Mouse (Mus musculus) limb, embryonic 11.5 days (tissue): ENCODE measurements around the gene Tdgf1. TPM values are rescaled to one million over a fixed set of nuclear protein-coding genes. Genes with fewer than 3 reads are reported as not detected.

Source experiments
- ATAC-seq: fragments of 200-750 bp; cut with Nextera tagmentation; 2 replicates; pipeline ENCODE4 v1.8.0; 2017; ENCODE audit warnings: low read depth; ENCODE audit not compliant: insufficient number of reproducible peaks, low FRiP score, low TSS enrichment
- DNase-seq: peaks from one replicate; pipeline ENCODE4 v3.0.0-alpha.2; 2015; ENCODE audit warnings: low spot score
- H3K27ac ChIP-seq: fragments of 300-500 bp; sonication (generic); replicated peaks from 2 replicates; pipeline ENCODE4 v1.5.1; 2014; ENCODE audit warnings: low read depth, mild to moderate bottlenecking, low read length
- H3K27me3 ChIP-seq: fragments of 300-500 bp; sonication (generic); 2 replicates; pipeline ENCODE4 v1.6.1; 2014; ENCODE audit warnings: mild to moderate bottlenecking, low read length, mixed read lengths; ENCODE audit not compliant: control insufficient read depth, insufficient read depth
- H3K36me3 ChIP-seq: fragments of 300-500 bp; sonication (generic); 2 replicates; pipeline ENCODE4 v1.6.1; 2014; ENCODE audit warnings: mild to moderate bottlenecking, low read length, moderate library complexity, mixed read lengths; ENCODE audit not compliant: control insufficient read depth, insufficient read depth
- H3K4me1 ChIP-seq: fragments of 300-500 bp; sonication (generic); 2 replicates; pipeline ENCODE4 v1.6.1; 2014; ENCODE audit warnings: low read length, mixed read lengths; ENCODE audit not compliant: control insufficient read depth, insufficient read depth
- H3K4me2 ChIP-seq: fragments of 300-500 bp; sonication (generic); 2 replicates; pipeline ENCODE4 v1.6.1; 2014; ENCODE audit warnings: low read depth, mild to moderate bottlenecking, moderate library complexity; ENCODE audit not compliant: severe bottlenecking
- H3K4me3 ChIP-seq: fragments of 300-500 bp; sonication (generic); 2 replicates; pipeline ENCODE4 v1.5.1; 2014; ENCODE audit warnings: low read depth, low read length
- H3K9ac ChIP-seq: fragments of 300-500 bp; sonication (generic); 2 replicates; pipeline ENCODE4 v1.6.1; 2014; ENCODE audit warnings: mild to moderate bottlenecking, low read length
- H3K9me3 ChIP-seq: fragments of 300-500 bp; sonication (generic); 2 replicates; pipeline ENCODE4 v1.6.1; 2016; ENCODE audit warnings: low read length; ENCODE audit not compliant: control insufficient read depth
- WGBS: fragments of 180-500 bp; shearing (Covaris S2); extraction: QIAGEN DNeasy Blood & Tissue Kit; methylation state at CpG from one replicate; pipeline ENCODE4 v1.1.7; 2014; 5-methylcytosine and 5-hydroxymethylcytosine counted together
- polyA plus RNA-seq: library from polyadenylated mRNA; unstranded; fragments of >200 nt; fragmentation: Nextera tagmentation; extraction: Ambion mirVana; gene quantifications from 2 replicates; pipeline ENCODE4 v1.2.1, GENCODE M21; 2014

Tdgf1 gene
- polyA plus RNA-seq, 1 experiment from 2014 or later = not detected

- H3K4me3 ChIP-seq = no peak overlapping the region
- H3K27me3 ChIP-seq = no peaks in the 10 kb centered on the region
- H3K4me2 ChIP-seq = no peak overlapping the region
- H3K4me1 ChIP-seq = no peaks in the 10 kb centered on the region
- no peak overlapping the region for H3K27ac ChIP-seq
- no peaks in the 10 kb centered on the region for H3K36me3 ChIP-seq
- no peak for ATAC-seq
- no peak overlapping the region for H3K9ac ChIP-seq
- no peak for DNase-seq
- H3K9me3 ChIP-seq = no peaks in the 10 kb centered on the region
- 89% methylated on average over 13 of the region's 13 CpGs for WGBS
Observed at GRCm38 (mm10) chr9:110960230-110961149, 14.5 kb upstream of the Tdgf1 start.

DNA sequence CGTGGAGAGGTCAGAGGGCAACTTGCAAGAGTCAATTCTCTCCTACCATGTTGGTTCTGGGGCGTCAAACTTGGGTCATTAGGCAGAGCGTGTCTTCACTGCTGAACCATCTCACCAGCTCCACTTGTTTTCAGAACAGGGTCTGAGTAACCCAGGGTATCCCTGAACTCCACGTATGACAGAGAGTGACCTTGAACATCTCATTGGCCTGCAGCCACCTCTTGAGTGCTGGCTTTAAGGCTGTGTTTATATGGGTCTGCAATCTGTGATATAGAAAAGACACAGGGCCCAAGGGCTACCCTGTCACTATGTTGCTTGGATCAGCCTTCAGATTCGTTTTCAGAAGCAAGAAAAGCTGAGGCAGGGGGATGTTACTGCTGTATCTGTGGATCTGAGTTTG lies 13.7 kb upstream of the Tdgf1 start:
- H3K36me3 ChIP-seq = no peaks in the 10 kb centered on the region
- WGBS = 85% methylated on average over 5 of the region's 5 CpGs
- no peak overlapping the region for H3K9ac ChIP-seq
- no peak overlapping the region for H3K27ac ChIP-seq
- H3K4me2 ChIP-seq = no peak overlapping the region; the same call in 1 of the 2 replicates
- H3K4me1 ChIP-seq = no peaks in the 10 kb centered on the region
- 0 out of 2 replicates have a peak, but pooled peaks cover 6% of the 10 kb centered on the region for H3K27me3 ChIP-seq
- no peak overlapping the region for H3K4me3 ChIP-seq
- H3K9me3 ChIP-seq = no peaks in the 10 kb centered on the region
- no peak for ATAC-seq
- no peak for DNase-seq

DNA sequence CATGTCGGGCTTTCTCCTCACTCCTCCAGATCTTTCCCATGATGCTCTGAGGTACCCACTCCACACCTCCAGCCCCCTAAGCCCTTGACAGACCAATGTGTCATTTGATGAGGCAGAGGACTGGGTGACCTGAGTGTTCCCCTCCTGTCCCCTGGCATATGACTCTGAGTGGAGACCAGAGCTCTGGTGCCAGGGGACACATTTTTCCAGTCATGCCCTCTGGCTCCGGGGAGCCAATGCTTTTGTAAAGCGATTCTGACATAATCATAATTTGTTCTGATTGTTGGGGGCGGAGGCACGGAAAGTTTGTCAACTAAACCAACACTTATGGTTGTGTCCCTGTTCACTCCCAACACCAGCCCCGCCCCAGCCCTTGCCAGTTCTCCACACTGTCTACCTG lies 10.0 kb upstream of the Tdgf1 start:
- WGBS = 85% methylated on average over 6 of the region's 6 CpGs
- no peak overlapping the region for H3K4me3 ChIP-seq
- ATAC-seq = no peak
- no peaks in the 10 kb centered on the region for H3K9me3 ChIP-seq
- H3K4me2 ChIP-seq = no peak overlapping the region
- no peaks in the 10 kb centered on the region for H3K36me3 ChIP-seq
- no peak overlapping the region for H3K9ac ChIP-seq
- DNase-seq = no peak
- no peaks in the 10 kb centered on the region for H3K4me1 ChIP-seq
- peaks cover 16% of the 10 kb centered on the region for H3K27me3 ChIP-seq
- H3K27ac ChIP-seq = no peak overlapping the region

- WGBS = 57% methylated on average over 2 of the region's 2 CpGs
- H3K9me3 ChIP-seq = no peaks in the 10 kb centered on the region
Observed at GRCm38 (mm10) chr9:110954681-110955445, 8.9 kb upstream of the Tdgf1 start.

DNA sequence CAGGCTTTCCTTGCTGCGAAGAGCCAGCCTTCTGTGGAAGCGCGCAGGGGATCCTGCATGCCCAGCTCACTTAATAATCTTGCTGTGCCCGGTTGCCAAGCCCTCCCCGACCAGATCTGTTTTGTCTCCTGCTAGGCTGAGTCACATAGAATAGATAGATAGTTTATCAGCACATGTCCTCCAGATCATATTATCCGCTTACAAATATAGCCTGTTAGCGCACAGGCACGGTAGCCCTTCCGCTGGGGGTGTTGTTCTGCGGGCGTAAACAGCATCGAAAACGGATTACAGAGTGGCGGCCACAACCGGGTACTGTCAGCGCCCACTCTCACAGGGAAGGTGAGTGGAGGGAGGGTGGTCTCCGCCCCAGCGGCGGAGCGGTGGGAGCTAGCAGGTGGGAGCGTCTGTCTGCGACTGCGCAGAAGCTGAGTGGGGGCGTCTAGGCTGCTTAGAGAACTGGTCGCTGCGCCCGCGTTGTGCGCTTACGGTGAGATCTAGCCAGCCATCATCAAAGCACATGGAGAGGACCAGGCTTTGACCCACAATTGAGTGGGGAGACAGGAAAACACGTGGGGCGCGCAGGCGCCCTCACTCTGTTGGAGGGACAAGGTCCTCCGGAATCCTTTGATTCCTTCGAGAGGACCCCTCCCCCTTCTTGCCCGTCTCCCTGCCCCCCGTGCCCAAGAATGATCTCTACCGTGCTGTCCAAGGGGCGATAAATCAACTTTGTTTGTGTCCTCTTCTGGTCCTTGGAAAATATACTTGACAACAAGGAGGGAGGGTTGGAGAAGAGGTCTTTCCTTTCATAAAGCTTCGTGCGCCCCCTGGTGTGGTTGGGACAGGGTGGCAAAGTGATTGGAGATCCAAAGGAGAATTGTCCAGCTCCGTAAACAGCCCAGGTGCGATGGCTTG lies 7.8 kb upstream of the Tdgf1 start:
- H3K4me2 ChIP-seq = peak overlapping the region; percentile 70
- peak; percentile 81 for DNase-seq
- peak; percentile 35; the same call in 1 of the 2 replicates for ATAC-seq
- 2% methylated on average over 44 of the region's 44 CpGs for WGBS
- peak overlapping the region; percentile 39; the same call in 1 of the 2 replicates for H3K9ac ChIP-seq
- H3K4me3 ChIP-seq = peak overlapping the region; percentile 50
- H3K4me1 ChIP-seq = no peaks in the 10 kb centered on the region
- H3K9me3 ChIP-seq = no peaks in the 10 kb centered on the region
- H3K27me3 ChIP-seq = peaks cover 16% of the 10 kb centered on the region
- no peak overlapping the region for H3K27ac ChIP-seq
- no peaks in the 10 kb centered on the region for H3K36me3 ChIP-seq

More at GRCm38 (mm10) chr9:110954681-110955445, 8.9 kb upstream of the Tdgf1 start:
- Histone ChIP-seq H3K9ac (no peak overlapping the region), H3K4me1 (no peaks in the 10 kb centered on the region), H3K4me3 (no peak overlapping the region), H3K27me3 (peaks cover 16% of the 10 kb centered on the region), H3K4me2 (no peak overlapping the region), H3K36me3 (no peaks in the 10 kb centered on the region), H3K27ac (no peak overlapping the region)
- DNase-seq (no peak), ATAC-seq (no peak)

DNA sequence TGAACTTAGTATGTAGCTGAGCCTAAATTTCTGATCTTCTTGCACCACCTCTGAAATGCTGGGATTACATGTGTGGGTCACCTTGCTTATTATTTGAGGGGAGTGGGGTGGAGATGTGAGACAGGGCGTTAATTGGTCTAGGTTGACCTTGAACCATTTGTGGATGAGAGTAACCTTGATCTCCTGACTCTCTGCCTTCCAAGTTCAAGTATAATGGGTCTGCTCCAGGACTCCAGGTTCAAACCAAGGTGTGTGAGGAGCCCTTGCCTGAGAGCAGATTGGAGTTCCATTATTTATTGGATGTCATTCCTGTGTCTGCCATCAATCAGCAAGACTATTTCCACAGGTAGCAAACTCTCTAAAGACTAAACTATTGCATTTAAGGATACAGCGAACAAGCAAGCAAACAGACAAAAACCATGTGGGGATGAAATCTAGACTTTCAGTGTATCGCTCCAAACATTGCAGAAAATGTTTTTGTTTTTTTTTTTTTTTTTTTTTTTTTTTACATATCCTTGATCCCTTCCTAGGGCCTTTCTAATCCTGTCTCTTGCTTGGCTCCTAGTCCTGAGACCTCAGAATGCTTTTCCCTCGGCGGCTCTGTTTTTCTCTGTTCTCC lies 7.1 kb upstream of the Tdgf1 start:
- Histone ChIP-seq H3K4me1 (no peaks in the 10 kb centered on the region), H3K4me2 (peak overlapping the region; percentile 70), H3K27ac (no peak overlapping the region), H3K36me3 (no peaks in the 10 kb centered on the region), H3K9me3 (no peaks in the 10 kb centered on the region), H3K9ac (no peak overlapping the region), H3K27me3 (peaks cover 16% of the 10 kb centered on the region), H3K4me3 (peak overlapping the region; percentile 50; the same call in 1 of the 2 replicates)
- WGBS = 44% methylated on average over 5 of the region's 5 CpGs
- DNase-seq (no peak), ATAC-seq (no peak)

- Histone ChIP-seq H3K4me3 (no peak overlapping the region), H3K9ac (no peak overlapping the region), H3K27me3 (peaks cover 19% of the 10 kb centered on the region), H3K9me3 (no peaks in the 10 kb centered on the region), H3K27ac (no peak overlapping the region), H3K4me2 (no peak overlapping the region), H3K36me3 (no peaks in the 10 kb centered on the region), H3K4me1 (no peaks in the 10 kb centered on the region)
- DNase-seq (no peak), ATAC-seq (no peak)
- 57% methylated on average over 6 of the region's 6 CpGs for WGBS
Observed at GRCm38 (mm10) chr9:110952398-110952797, 6.4 kb upstream of the Tdgf1 start.
